Mouse (Mus musculus) myocyte (in vitro differentiated cells): ENCODE results near the gene Slc35e3. TPM values are rescaled to one million over a fixed set of nuclear protein-coding genes. Genes with fewer than 3 reads are reported as not detected.

Experiments
- H3K27me3 ChIP-seq: one replicate; pipeline ENCODE4 v1.6.1; 2011; ENCODE audit not compliant: control insufficient read depth, insufficient read depth, insufficient read length
- H3K36me3 ChIP-seq: one replicate; pipeline ENCODE4 v1.6.1; 2011; ENCODE audit not compliant: control insufficient read depth, insufficient read depth
- H3K4me2 ChIP-seq: one replicate; pipeline ENCODE4 v1.6.1; 2011; ENCODE audit warnings: low read depth, control low read depth
- H3K4me3 ChIP-seq: one replicate; pipeline ENCODE4 v1.5.1; 2011; ENCODE audit warnings: mild to moderate bottlenecking, control low read depth, moderate library complexity
- H3K79me2 ChIP-seq: one replicate; pipeline ENCODE4 v1.6.1; 2011; ENCODE audit not compliant: control insufficient read depth, insufficient read depth
- H3ac ChIP-seq: one replicate; pipeline ENCODE4 v1.6.1; 2011; ENCODE audit not compliant: control insufficient read depth, insufficient read length
- CEBPB ChIP-seq: IDR thresholded peaks from 2 replicates; pipeline ENCODE4 v1.6.1; 2011; ENCODE audit warnings: mild to moderate bottlenecking, moderate library complexity; ENCODE audit not compliant: poor library complexity, insufficient read depth, severe bottlenecking
- E2F4 ChIP-seq: IDR thresholded peaks from one replicate; pipeline ENCODE4 v1.6.1; 2011; ENCODE audit warnings: mild to moderate bottlenecking, control low read depth, moderate library complexity; ENCODE audit not compliant: insufficient read depth
- MAX ChIP-seq: IDR thresholded peaks from one replicate; pipeline ENCODE4 v1.6.1; 2011; ENCODE audit warnings: low read depth, mild to moderate bottlenecking, control low read depth
- MYOD1 ChIP-seq, 3 experiments: IDR thresholded peaks; one replicate each; pipeline ENCODE4 v1.6.1; 2011; ENCODE audit warnings: control low read depth in 2 of 3, low read depth in 2 of 3, mild to moderate bottlenecking in 2 of 3, moderate library complexity in 1 of 3; ENCODE audit not compliant: insufficient read length in 2 of 3, control insufficient read depth in 1 of 3
- MYOG ChIP-seq, 3 experiments: IDR thresholded peaks; one replicate each; pipeline ENCODE4 v1.6.1; 2011; ENCODE audit warnings: control low read depth in 2 of 3, low read depth in 2 of 3, mild to moderate bottlenecking in 2 of 3; ENCODE audit not compliant: insufficient read length in 2 of 3, control insufficient read depth in 1 of 3, insufficient read depth in 1 of 3
- POLR2A ChIP-seq: IDR thresholded peaks from one replicate; pipeline ENCODE4 v1.6.1; 2011; ENCODE audit warnings: low read depth, mild to moderate bottlenecking, control low read depth, moderate library complexity; ENCODE audit not compliant: insufficient read length
- POLR2AphosphoS2 ChIP-seq: IDR thresholded peaks from one replicate; pipeline ENCODE4 v1.6.1; 2011; ENCODE audit warnings: low read depth, control low read depth; ENCODE audit not compliant: insufficient read length
- REST ChIP-seq: IDR thresholded peaks from one replicate; pipeline ENCODE4 v1.6.1; 2011; ENCODE audit warnings: mild to moderate bottlenecking, control low read depth, moderate library complexity; ENCODE audit not compliant: insufficient read depth, insufficient read length
- SRF ChIP-seq: IDR thresholded peaks from one replicate; pipeline ENCODE4 v1.6.1; 2011; ENCODE audit warnings: low read depth; ENCODE audit not compliant: control insufficient read depth, insufficient read length
- TCF12 ChIP-seq: IDR thresholded peaks from one replicate; pipeline ENCODE4 v1.6.1; 2011; ENCODE audit warnings: mild to moderate bottlenecking, control low read depth; ENCODE audit not compliant: poor library complexity, insufficient read depth, severe bottlenecking
- TCF3 ChIP-seq: IDR thresholded peaks from one replicate; pipeline ENCODE4 v1.6.1; 2011; ENCODE audit warnings: low read depth, control low read depth; ENCODE audit not compliant: insufficient read length
- USF1 ChIP-seq: IDR thresholded peaks from one replicate; pipeline ENCODE4 v1.6.1; 2011; ENCODE audit warnings: low read depth, mild to moderate bottlenecking, control low read depth, moderate library complexity
- polyA plus RNA-seq: library from polyadenylated mRNA; unstranded; fragments of >200 nt; fragmentation: generic; extraction: Trizol; gene quantifications from one replicate; pipeline ENCODE4 v1.2.1, GENCODE M21; 2012; ENCODE audit warnings: missing spikeins

Slc35e3 gene
- polyA plus RNA-seq, 1 experiment, result 9.2 TPM

GRCm38 (mm10) chr10:117695605-117696004 is 50.6 kb downstream of the Slc35e3 start:
- Histone ChIP-seq H3K36me3 (peaks cover 91% of the 10 kb centered on the region), H3K27me3 (no peaks in the 10 kb centered on the region), H3K79me2 (peaks cover 15% of the 10 kb centered on the region), H3ac (no peak overlapping the region), H3K4me2 (no peak overlapping the region), H3K4me3 (no peak overlapping the region)
- TF ChIP-seq MYOD1 (IDR thresholded peaks at IDR 0.05; ENCODE audit: control insufficient read depth in 1 of 3, insufficient read length in 2 of 3, low read depth in 2 of 3) (no peak), TCF12 (no peak), SRF (no peak), CEBPB (no peak), TCF3 (no peak), REST (no peak), POLR2AphosphoS2 (no peak), MYOG (IDR thresholded peaks at IDR 0.05; ENCODE audit: control insufficient read depth in 1 of 3, insufficient read depth in 1 of 3, insufficient read length in 2 of 3, low read depth in 2 of 3) (no peak), USF1 (no peak), MAX (no peak), POLR2A (no peak), E2F4 (no peak)

DNA sequence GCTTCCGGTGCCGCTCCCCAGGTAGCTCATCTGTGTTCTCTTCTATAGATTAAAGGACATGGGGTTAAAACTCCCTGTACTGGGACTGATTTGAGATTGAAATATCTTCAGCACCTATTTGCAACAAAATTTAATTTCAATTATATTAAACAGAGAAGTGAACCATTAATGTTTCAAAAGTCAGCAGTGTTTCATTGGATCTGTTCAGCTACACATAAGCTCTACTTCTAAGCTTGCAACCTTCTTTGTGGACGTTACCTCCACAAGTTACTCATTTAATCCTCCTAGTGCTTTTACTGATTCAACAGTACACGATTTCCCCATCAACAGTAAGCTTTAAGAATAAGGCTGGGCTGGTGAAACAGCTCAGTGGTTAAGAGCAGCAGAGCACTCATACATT is 51.1 kb downstream of the Slc35e3 start:
- Histone ChIP-seq H3K36me3 (peaks cover 91% of the 10 kb centered on the region), H3K79me2 (peaks cover 10% of the 10 kb centered on the region), H3K4me3 (no peak overlapping the region), H3ac (no peak overlapping the region), H3K27me3 (no peaks in the 10 kb centered on the region), H3K4me2 (no peak overlapping the region)
- TF ChIP-seq E2F4 (no peak), MYOD1 (IDR thresholded peaks at IDR 0.05; ENCODE audit: control insufficient read depth in 1 of 3, insufficient read length in 2 of 3, low read depth in 2 of 3) (no peak), POLR2A (no peak), MAX (no peak), MYOG (IDR thresholded peaks at IDR 0.05; ENCODE audit: control insufficient read depth in 1 of 3, insufficient read depth in 1 of 3, insufficient read length in 2 of 3, low read depth in 2 of 3) (no peak), USF1 (no peak), POLR2AphosphoS2 (no peak), TCF12 (no peak), TCF3 (no peak), SRF (no peak), REST (no peak), CEBPB (no peak)

- H3ac ChIP-seq, result no peak overlapping the region
- no peak overlapping the region for H3K4me2 ChIP-seq
- TF ChIP-seq REST (no peak), USF1 (no peak), SRF (no peak), TCF3 (no peak), E2F4 (no peak)
- peaks cover 4% of the 10 kb centered on the region for H3K79me2 ChIP-seq
- peaks cover 91% of the 10 kb centered on the region for H3K36me3 ChIP-seq
- no peaks in the 10 kb centered on the region for H3K27me3 ChIP-seq
- H3K4me3 ChIP-seq, result no peak overlapping the region
These were observed 51.8 kb downstream of the Slc35e3 start for GRCm38 (mm10) chr10:117694255-117694953.

GRCm38 (mm10) chr10:117692953-117693352 is 53.2 kb downstream of the Slc35e3 start:
- H3K27me3 ChIP-seq, result no peaks in the 10 kb centered on the region
- no peak overlapping the region for H3K4me3 ChIP-seq
- TF ChIP-seq POLR2A (no peak), MAX (no peak), REST (no peak), TCF3 (no peak), MYOD1 (IDR thresholded peaks at IDR 0.05; ENCODE audit: control insufficient read depth in 1 of 3, insufficient read length in 2 of 3, low read depth in 2 of 3) (no peak), USF1 (no peak), TCF12 (no peak), E2F4 (no peak), POLR2AphosphoS2 (no peak), MYOG (IDR thresholded peaks at IDR 0.05; ENCODE audit: control insufficient read depth in 1 of 3, insufficient read depth in 1 of 3, insufficient read length in 2 of 3, low read depth in 2 of 3) (no peak), SRF (no peak), CEBPB (no peak)
- H3K4me2 ChIP-seq, result no peak overlapping the region
- peaks cover 85% of the 10 kb centered on the region for H3K36me3 ChIP-seq
- no peak overlapping the region for H3ac ChIP-seq
- no peaks in the 10 kb centered on the region for H3K79me2 ChIP-seq

GRCm38 (mm10) chr10:117692173-117692572 is 54.0 kb downstream of the Slc35e3 start:
- Histone ChIP-seq H3K27me3 (no peaks in the 10 kb centered on the region), H3K4me2 (no peak overlapping the region), H3K4me3 (no peak overlapping the region), H3K36me3 (peaks cover 78% of the 10 kb centered on the region), H3ac (no peak overlapping the region), H3K79me2 (no peaks in the 10 kb centered on the region)
- TF ChIP-seq POLR2AphosphoS2 (no peak), MYOG (IDR thresholded peaks at IDR 0.05; ENCODE audit: control insufficient read depth in 1 of 3, insufficient read depth in 1 of 3, insufficient read length in 2 of 3, low read depth in 2 of 3) (no peak), E2F4 (no peak), REST (no peak), USF1 (no peak), POLR2A (no peak), MYOD1 (IDR thresholded peaks at IDR 0.05; ENCODE audit: control insufficient read depth in 1 of 3, insufficient read length in 2 of 3, low read depth in 2 of 3) (no peak)
